Mouse (Mus musculus): ENCODE measurements around the gene Cldn7. TPM values are rescaled to one million over a fixed set of nuclear protein-coding genes. Genes with fewer than 3 reads are reported as not detected.

Gene Cldn7
- polyA plus RNA-seq, 1 experiment from 2014 or later: 461 TPM

DNA sequence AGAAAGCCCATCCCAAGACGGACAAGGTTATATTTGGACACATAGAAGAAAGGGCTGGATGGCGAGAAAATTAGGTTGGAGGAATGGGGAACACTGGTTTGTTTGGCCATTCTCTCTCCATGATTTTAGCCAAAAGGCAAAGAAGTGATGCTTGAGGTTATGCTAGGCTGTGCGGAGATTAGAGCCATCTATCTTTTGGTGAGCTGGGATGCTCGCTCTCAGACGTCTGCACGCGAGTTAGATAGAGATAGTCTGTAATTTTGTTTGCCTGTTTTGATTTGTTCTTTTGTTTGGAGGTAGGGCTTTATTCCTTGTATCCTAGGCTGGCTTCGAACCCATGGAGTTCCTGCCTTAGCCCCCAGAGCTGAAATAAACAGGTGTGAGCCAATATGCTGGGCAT lies 36.6 kb downstream of the Cldn7 start:
- Histone ChIP-seq H3K4me3 (ENCODE audit: low read depth, low read length) (peak overlapping the region; percentile 82), H3K4me1 (replicated peaks; ENCODE audit: control insufficient read depth, insufficient read depth, low read length) (peaks cover 30% of the 10 kb centered on the region), H3K9me3 (ENCODE audit: control insufficient read depth, low read length) (no peaks in the 10 kb centered on the region), H3K4me2 (ENCODE audit: low read length) (peak overlapping the region; percentile 93), H3K27ac (ENCODE audit: low read depth) (peak overlapping the region; percentile 92), H3K27me3 (replicated peaks; ENCODE audit: control insufficient read depth, insufficient read depth, low read length) (no peaks in the 10 kb centered on the region), H3K9ac (ENCODE audit: low read length) (peak overlapping the region; percentile 67), H3K36me3 (ENCODE audit: control insufficient read depth, insufficient read depth, low read length) (peaks cover 39% of the 10 kb centered on the region)
- WGBS: 10% methylated on average over 8 of the region's 8 CpGs
- ATAC-seq (replicated peaks; ENCODE audit: low FRiP score, low TSS enrichment, low read depth) (no peak), DNase-seq (ENCODE audit: low spot score) (no peak)

DNA sequence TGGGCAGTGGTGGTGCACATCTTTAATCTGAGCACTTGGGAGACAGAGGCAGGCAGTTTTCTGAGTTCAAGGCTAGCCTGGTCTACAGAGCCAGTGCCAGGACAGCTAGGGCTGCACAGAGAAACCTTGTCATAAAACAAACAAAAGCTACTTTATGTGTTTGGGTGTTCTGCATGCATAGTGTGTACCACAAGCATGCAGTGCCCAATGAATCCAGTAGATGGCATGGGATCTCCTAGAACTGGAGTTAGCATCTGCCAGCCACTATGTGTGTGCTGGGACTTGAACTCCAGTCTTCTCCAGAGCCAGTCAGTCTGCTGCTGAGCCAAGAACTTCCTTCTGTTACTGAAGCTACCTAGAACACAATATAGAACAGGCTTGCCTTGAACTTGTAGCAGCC lies 37.3 kb downstream of the Cldn7 start:
- H3K9ac ChIP-seq (ENCODE audit: low read length): no peak overlapping the region
- ATAC-seq (replicated peaks; ENCODE audit: low FRiP score, low TSS enrichment, low read depth): no peak

DNA sequence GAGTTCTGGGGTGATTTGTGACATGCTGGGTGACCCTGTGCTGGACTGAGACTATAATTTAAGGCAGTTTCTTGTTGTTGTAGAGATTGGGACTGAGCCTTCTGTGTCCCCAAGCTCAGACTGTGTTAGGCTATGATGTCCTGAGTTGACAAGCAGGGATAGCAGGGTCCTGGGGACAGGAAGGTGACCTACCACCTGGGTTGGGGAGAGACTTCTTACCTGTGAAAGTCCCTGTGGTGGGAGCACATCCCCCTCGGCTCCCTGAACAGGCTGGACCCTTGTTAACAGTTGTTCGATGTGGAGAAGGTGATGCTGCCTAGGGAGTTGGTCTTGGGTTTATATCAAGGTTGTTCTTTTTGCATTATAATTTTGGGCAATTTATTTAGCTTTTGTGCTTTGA lies 37.9 kb downstream of the Cldn7 start:
- Histone ChIP-seq H3K9ac (ENCODE audit: low read length) (no peak overlapping the region), H3K4me1 (replicated peaks; ENCODE audit: control insufficient read depth, insufficient read depth, low read length) (peaks cover 29% of the 10 kb centered on the region), H3K9me3 (ENCODE audit: control insufficient read depth, low read length) (no peaks in the 10 kb centered on the region), H3K4me3 (ENCODE audit: low read depth, low read length) (peak overlapping the region; percentile 82; the same call in 1 of the 2 replicates), H3K4me2 (ENCODE audit: low read length) (peak overlapping the region; percentile 93), H3K27me3 (replicated peaks; ENCODE audit: control insufficient read depth, insufficient read depth, low read length) (no peaks in the 10 kb centered on the region), H3K36me3 (ENCODE audit: control insufficient read depth, insufficient read depth, low read length) (peaks cover 52% of the 10 kb centered on the region), H3K27ac (ENCODE audit: low read depth) (no peak overlapping the region)
- ATAC-seq (replicated peaks; ENCODE audit: low FRiP score, low TSS enrichment, low read depth): no peak
- DNase-seq (ENCODE audit: low spot score): no peak
- 89% methylated on average over 2 of the region's 2 CpGs for WGBS

More for the DNA sequence above, 37.3 kb downstream of the Cldn7 start:
- no peak for DNase-seq (ENCODE audit: low spot score)
- Histone ChIP-seq H3K27me3 (replicated peaks; ENCODE audit: control insufficient read depth, insufficient read depth, low read length) (no peaks in the 10 kb centered on the region), H3K36me3 (ENCODE audit: control insufficient read depth, insufficient read depth, low read length) (peaks cover 46% of the 10 kb centered on the region), H3K9me3 (ENCODE audit: control insufficient read depth, low read length) (no peaks in the 10 kb centered on the region), H3K4me3 (ENCODE audit: low read depth, low read length) (peak overlapping the region; percentile 82), H3K4me2 (ENCODE audit: low read length) (peak overlapping the region; percentile 93), H3K27ac (ENCODE audit: low read depth) (no peak overlapping the region), H3K4me1 (replicated peaks; ENCODE audit: control insufficient read depth, insufficient read depth, low read length) (peaks cover 30% of the 10 kb centered on the region)

DNA sequence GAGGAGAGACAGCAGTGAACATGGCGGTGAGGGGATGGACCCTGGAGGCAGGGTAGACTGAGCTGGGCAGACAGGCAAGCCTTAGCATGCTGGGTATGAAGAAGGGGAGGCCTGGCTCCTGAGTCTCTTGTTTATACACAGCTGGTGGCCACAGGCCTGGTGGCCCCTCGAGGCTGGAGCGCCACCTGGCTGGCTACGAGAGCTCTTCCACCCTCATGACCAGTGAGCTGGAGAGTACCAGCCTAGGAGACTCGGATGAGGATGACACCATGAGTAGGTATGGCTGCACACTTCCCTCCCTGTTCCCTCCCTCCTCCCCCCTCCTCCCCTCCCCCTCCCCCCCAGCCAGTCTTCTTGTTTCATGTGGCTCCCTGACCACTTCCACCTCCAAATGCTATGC lies 40.9 kb downstream of the Cldn7 start:
- ATAC-seq (replicated peaks; ENCODE audit: low FRiP score, low TSS enrichment, low read depth): no peak
- no peak overlapping the region for H3K9ac ChIP-seq (ENCODE audit: low read length)
- no peaks in the 10 kb centered on the region for H3K9me3 ChIP-seq (ENCODE audit: control insufficient read depth, low read length)
- H3K4me2 ChIP-seq (ENCODE audit: low read length): no peak overlapping the region
- H3K4me1 ChIP-seq (replicated peaks; ENCODE audit: control insufficient read depth, insufficient read depth, low read length): peaks cover 18% of the 10 kb centered on the region
- WGBS: 72% methylated on average over 5 of the region's 5 CpGs
- H3K27me3 ChIP-seq (replicated peaks; ENCODE audit: control insufficient read depth, insufficient read depth, low read length): no peaks in the 10 kb centered on the region
- peaks cover 59% of the 10 kb centered on the region for H3K36me3 ChIP-seq (ENCODE audit: control insufficient read depth, insufficient read depth, low read length)
- H3K4me3 ChIP-seq (ENCODE audit: low read depth, low read length): no peak overlapping the region
- DNase-seq (ENCODE audit: low spot score): no peak
- H3K27ac ChIP-seq (ENCODE audit: low read depth): no peak overlapping the region

DNA sequence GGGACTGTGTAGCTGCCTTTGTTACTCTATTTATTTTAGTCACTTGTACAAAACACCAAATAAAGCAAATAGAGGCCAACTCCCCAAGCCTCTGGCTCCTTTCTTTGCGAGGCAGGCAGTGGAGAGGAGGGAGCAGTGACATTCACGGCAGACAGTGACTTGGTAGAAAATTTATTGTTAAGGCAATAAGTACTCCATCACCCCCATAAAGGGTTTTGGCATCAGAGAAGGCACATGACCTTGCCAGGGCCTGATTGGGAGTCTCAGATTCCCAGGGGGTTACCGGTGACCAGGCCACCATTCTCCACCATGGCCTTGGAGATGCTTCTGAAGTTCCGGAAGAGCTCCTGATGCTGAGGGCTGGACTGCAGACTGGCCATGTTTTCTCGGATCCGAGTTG lies 45.5 kb downstream of the Cldn7 start:
- H3K36me3 ChIP-seq (ENCODE audit: control insufficient read depth, insufficient read depth, low read length): peaks cover 89% of the 10 kb centered on the region
- H3K4me2 ChIP-seq (ENCODE audit: low read length): no peak overlapping the region
- H3K9me3 ChIP-seq (ENCODE audit: control insufficient read depth, low read length): no peaks in the 10 kb centered on the region
- H3K4me3 ChIP-seq (ENCODE audit: low read depth, low read length): no peak overlapping the region
- no peak for ATAC-seq (replicated peaks; ENCODE audit: low FRiP score, low TSS enrichment, low read depth)
- H3K4me1 ChIP-seq (replicated peaks; ENCODE audit: control insufficient read depth, insufficient read depth, low read length): peaks cover 6% of the 10 kb centered on the region
- WGBS: 90% methylated on average over 6 of the region's 6 CpGs
- DNase-seq (ENCODE audit: low spot score): no peak
- H3K9ac ChIP-seq (ENCODE audit: low read length): no peak overlapping the region
- H3K27me3 ChIP-seq (replicated peaks; ENCODE audit: control insufficient read depth, insufficient read depth, low read length): no peaks in the 10 kb centered on the region
- no peak overlapping the region for H3K27ac ChIP-seq (ENCODE audit: low read depth)

DNA sequence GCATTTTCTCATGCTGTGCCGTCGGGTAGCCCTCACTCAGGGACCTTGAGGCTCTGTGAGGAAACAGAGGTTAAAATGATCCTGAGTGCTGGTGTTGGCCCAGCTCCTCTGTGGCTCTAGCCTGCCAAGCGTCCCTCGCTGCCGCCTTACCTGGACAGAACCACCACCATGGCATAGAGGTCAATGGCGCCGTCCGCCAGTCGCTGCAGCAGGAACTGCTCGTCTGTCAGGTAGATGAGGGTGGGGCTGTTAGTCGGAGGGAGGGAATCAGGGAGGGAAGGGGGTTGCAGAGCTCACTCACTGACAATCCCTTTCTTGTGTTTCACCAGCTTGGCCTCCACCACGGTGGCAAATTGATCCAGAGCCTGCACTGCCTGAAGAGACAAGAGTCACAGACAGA lies 46.0 kb downstream of the Cldn7 start:
- ATAC-seq (replicated peaks; ENCODE audit: low FRiP score, low TSS enrichment, low read depth) (no peak), DNase-seq (ENCODE audit: low spot score) (no peak)
- Histone ChIP-seq H3K4me3 (ENCODE audit: low read depth, low read length) (no peak overlapping the region), H3K9me3 (ENCODE audit: control insufficient read depth, low read length) (no peaks in the 10 kb centered on the region), H3K27me3 (replicated peaks; ENCODE audit: control insufficient read depth, insufficient read depth, low read length) (no peaks in the 10 kb centered on the region), H3K36me3 (ENCODE audit: control insufficient read depth, insufficient read depth, low read length) (peaks cover 84% of the 10 kb centered on the region), H3K4me2 (ENCODE audit: low read length) (no peak overlapping the region), H3K27ac (ENCODE audit: low read depth) (no peak overlapping the region), H3K9ac (ENCODE audit: low read length) (no peak overlapping the region), H3K4me1 (replicated peaks; ENCODE audit: control insufficient read depth, insufficient read depth, low read length) (peaks cover 6% of the 10 kb centered on the region)
- 81% methylated on average over 12 of the region's 12 CpGs for WGBS

DNA sequence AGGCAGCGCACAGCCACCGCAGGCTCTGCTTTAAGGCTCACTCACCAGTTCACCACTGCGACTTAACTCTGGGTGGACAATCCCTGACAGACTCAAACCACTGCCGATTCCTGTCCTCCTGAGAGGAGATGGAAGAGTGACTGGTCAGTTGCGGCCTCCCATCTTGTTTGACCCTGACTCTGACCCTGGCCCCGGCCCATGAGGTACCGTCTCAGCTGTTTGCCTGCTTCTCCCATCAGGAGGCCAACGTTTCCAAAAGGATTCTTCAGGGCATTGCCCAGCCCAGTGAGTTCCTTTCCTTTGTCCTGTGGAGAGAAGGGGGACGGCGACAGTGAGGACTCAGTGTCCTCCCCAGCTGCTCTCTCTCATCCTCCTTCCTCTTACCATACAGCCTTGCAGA lies 46.4 kb downstream of the Cldn7 start:
- Histone ChIP-seq H3K36me3 (ENCODE audit: control insufficient read depth, insufficient read depth, low read length) (peaks cover 80% of the 10 kb centered on the region), H3K9ac (ENCODE audit: low read length) (no peak overlapping the region), H3K27me3 (replicated peaks; ENCODE audit: control insufficient read depth, insufficient read depth, low read length) (no peaks in the 10 kb centered on the region), H3K27ac (ENCODE audit: low read depth) (no peak overlapping the region), H3K4me1 (replicated peaks; ENCODE audit: control insufficient read depth, insufficient read depth, low read length) (peaks cover 6% of the 10 kb centered on the region), H3K4me3 (ENCODE audit: low read depth, low read length) (no peak overlapping the region), H3K9me3 (ENCODE audit: control insufficient read depth, low read length) (no peaks in the 10 kb centered on the region), H3K4me2 (ENCODE audit: low read length) (no peak overlapping the region)
- DNase-seq (ENCODE audit: low spot score): no peak
- no peak for ATAC-seq (replicated peaks; ENCODE audit: low FRiP score, low TSS enrichment, low read depth)
- 88% methylated on average over 10 of the region's 10 CpGs for WGBS

DNA sequence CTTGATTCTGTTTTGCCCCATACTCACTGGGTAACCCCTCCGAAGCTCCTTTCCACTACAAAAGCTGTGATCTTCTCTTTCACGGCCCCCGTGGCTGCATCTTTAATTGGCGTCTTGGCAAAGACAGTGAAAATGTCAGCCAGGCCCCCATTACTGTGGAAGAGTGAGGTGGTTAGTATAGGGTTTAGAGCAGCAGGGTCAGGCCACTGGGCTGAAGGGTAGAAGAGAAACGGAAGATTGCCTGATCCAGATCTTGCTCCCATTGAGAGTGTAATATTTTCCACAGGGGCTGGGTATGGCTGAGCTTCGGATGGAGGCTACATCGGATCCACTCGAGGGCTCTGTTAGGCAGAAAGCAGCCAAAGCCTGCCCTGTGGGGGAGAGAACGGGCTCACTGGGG lies 48.4 kb downstream of the Cldn7 start:
- Histone ChIP-seq H3K4me2 (ENCODE audit: low read length) (no peak overlapping the region), H3K36me3 (ENCODE audit: control insufficient read depth, insufficient read depth, low read length) (peaks cover 60% of the 10 kb centered on the region), H3K4me1 (replicated peaks; ENCODE audit: control insufficient read depth, insufficient read depth, low read length) (peaks cover 13% of the 10 kb centered on the region), H3K27me3 (replicated peaks; ENCODE audit: control insufficient read depth, insufficient read depth, low read length) (no peaks in the 10 kb centered on the region), H3K9ac (ENCODE audit: low read length) (no peak overlapping the region), H3K4me3 (ENCODE audit: low read depth, low read length) (no peak overlapping the region), H3K27ac (ENCODE audit: low read depth) (no peak overlapping the region), H3K9me3 (ENCODE audit: control insufficient read depth, low read length) (no peaks in the 10 kb centered on the region)
- no peak for ATAC-seq (replicated peaks; ENCODE audit: low FRiP score, low TSS enrichment, low read depth)
- WGBS: 89% methylated on average over 9 of the region's 9 CpGs
- no peak for DNase-seq (ENCODE audit: low spot score)

DNA sequence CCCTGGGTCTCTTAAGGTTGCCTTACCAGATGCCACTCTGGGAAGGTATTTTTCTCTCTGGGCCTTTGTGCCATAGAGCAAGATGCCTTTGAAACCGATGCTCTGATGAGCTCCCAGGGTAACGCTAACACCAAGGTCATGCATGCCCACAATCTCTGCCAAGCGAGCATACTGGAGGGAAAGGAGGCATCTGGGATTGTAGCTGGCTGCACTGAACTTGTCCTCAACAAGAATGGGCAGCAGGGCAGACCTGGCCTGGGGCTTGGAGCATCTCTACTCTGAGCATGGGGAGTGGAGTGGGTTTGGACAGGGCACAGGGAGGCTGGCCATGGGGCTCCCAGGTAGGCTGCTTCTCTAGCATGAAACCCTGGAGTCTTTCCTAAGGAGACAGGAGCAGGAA lies 48.8 kb downstream of the Cldn7 start:
- H3K4me2 ChIP-seq (ENCODE audit: low read length): no peak overlapping the region
- H3K4me3 ChIP-seq (ENCODE audit: low read depth, low read length): no peak overlapping the region
- no peaks in the 10 kb centered on the region for H3K9me3 ChIP-seq (ENCODE audit: control insufficient read depth, low read length)
- H3K36me3 ChIP-seq (ENCODE audit: control insufficient read depth, insufficient read depth, low read length): peaks cover 55% of the 10 kb centered on the region
- WGBS: 80% methylated on average over 3 of the region's 3 CpGs
- peaks cover 16% of the 10 kb centered on the region for H3K4me1 ChIP-seq (replicated peaks; ENCODE audit: control insufficient read depth, insufficient read depth, low read length)
- H3K9ac ChIP-seq (ENCODE audit: low read length): no peak overlapping the region
- ATAC-seq (replicated peaks; ENCODE audit: low FRiP score, low TSS enrichment, low read depth): no peak
- no peak overlapping the region for H3K27ac ChIP-seq (ENCODE audit: low read depth)
- no peak for DNase-seq (ENCODE audit: low spot score)
- H3K27me3 ChIP-seq (replicated peaks; ENCODE audit: control insufficient read depth, insufficient read depth, low read length): no peaks in the 10 kb centered on the region
